Comparison of ENCODE assay signal across 8 mouse cellular contexts in the genomic region with DNA sequence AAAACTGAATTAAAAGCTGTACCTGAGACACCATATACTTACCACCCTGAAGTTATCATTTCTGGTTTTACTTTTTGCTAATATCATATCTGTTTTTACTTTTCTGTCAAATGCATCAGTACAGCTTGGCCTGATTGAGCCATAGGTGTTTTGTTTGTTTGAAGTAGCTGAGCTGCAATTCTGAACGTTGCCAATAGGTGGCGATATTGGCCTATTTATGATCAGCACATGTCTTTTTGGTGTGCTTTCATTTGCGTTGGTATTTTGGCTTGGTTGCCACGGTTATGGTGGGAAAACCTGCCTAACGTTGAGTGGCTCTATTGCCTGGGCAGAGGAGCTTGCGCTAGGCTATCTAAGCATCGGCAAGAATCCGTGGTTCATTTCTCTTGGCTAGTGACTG. TPM values are rescaled to one million over a fixed set of nuclear protein-coding genes. Genes with fewer than 3 reads are reported as not detected.
A peak's percentile ranks its signal among the peaks of the same experiment; 100 is the strongest.
DNase-seq lines count a peak whose midpoint lies in the region; ATAC-seq lines count a peak whose summit lies in the region.

No protein-coding gene starts in this region.

- intact Hi-C loops in left cerebral cortex, postnatal 36 days (cut with DNase I) = loop anchor here (2.0 kb wide), 1 partner anchor 85 kb away; no protein-coding TSS in a partner anchor

- no peaks in the 10 kb centered on the region for H3K9me3 ChIP-seq in neural tube, embryonic 15.5 days (replicated peaks)
- H3K9me3 ChIP-seq in intestine, embryonic 15.5 days = no peaks in the 10 kb centered on the region
- H3K9me3 ChIP-seq in midbrain, embryonic 12.5 days = peaks cover 9% of the 10 kb centered on the region

- H3K27me3 ChIP-seq in neural tube, embryonic 15.5 days (replicated peaks) = no peaks in the 10 kb centered on the region; the same call in 1 of the 2 replicates
- H3K27me3 ChIP-seq in intestine, embryonic 15.5 days (replicated peaks) = no peaks in the 10 kb centered on the region
- H3K27me3 ChIP-seq in midbrain, embryonic 12.5 days = no peaks in the 10 kb centered on the region

- H3K27ac ChIP-seq in neural tube, embryonic 15.5 days (replicated peaks) = no peak overlapping the region
- H3K27ac ChIP-seq in intestine, embryonic 15.5 days = no peak overlapping the region
- no peak overlapping the region for H3K27ac ChIP-seq in midbrain, embryonic 12.5 days (replicated peaks)

- peak; percentile 89 for DNase-seq in neural tube, embryonic 10.5 days (ENCODE audit: extremely low spot score, low spot score)
- peak; percentile 77 for DNase-seq in cerebellum, adult 8-10 months
- DNase-seq in left cerebral cortex, postnatal 36 days (ENCODE audit: low spot score in 2 of 2) = peak; percentile 58 to 69
- peak; percentile 63 to 85 for DNase-seq in spleen, postnatal 10 days (ENCODE audit: low spot score in 2 of 2)

- WGBS in neural tube, embryonic 15.5 days = 5% methylated on average over 8 of the region's 8 CpGs
- 8% methylated on average over 8 of the region's 8 CpGs for WGBS in intestine, embryonic 15.5 days
- 6% methylated on average over 8 of the region's 8 CpGs for WGBS in midbrain, embryonic 12.5 days

- no peak overlapping the region for H3K9ac ChIP-seq in neural tube, embryonic 15.5 days (replicated peaks)
- H3K9ac ChIP-seq in intestine, embryonic 15.5 days = 0 out of 2 replicates have a peak overlapping the region, but pooled peaks have one; percentile 14
- no peak overlapping the region for H3K9ac ChIP-seq in midbrain, embryonic 12.5 days (replicated peaks)

- H3K4me1 ChIP-seq in neural tube, embryonic 15.5 days = 0 out of 2 replicates have a peak, but pooled peaks cover 2% of the 10 kb centered on the region
- H3K4me1 ChIP-seq in intestine, embryonic 15.5 days (replicated peaks) = no peaks in the 10 kb centered on the region
- no peaks in the 10 kb centered on the region for H3K4me1 ChIP-seq in midbrain, embryonic 12.5 days

- no peak; the same call in 1 of the 2 replicates for ATAC-seq in neural tube, embryonic 15.5 days (ENCODE audit: low FRiP score)
- ATAC-seq in frontal cortex, adult (ENCODE audit: low TSS enrichment) = peak; percentile 57; the same call in 1 of the 2 replicates
- peak; percentile 28; the same call in 1 of the 2 replicates for ATAC-seq in intestine, embryonic 15.5 days
- peak; percentile 44 for ATAC-seq in midbrain, embryonic 12.5 days (ENCODE audit: low FRiP score, low read depth)

- H3K36me3 ChIP-seq in neural tube, embryonic 15.5 days = no peaks in the 10 kb centered on the region
- no peaks in the 10 kb centered on the region for H3K36me3 ChIP-seq in intestine, embryonic 15.5 days
- H3K36me3 ChIP-seq in midbrain, embryonic 12.5 days = no peaks in the 10 kb centered on the region

- no peak overlapping the region for H3K4me3 ChIP-seq in neural tube, embryonic 15.5 days (replicated peaks)
- no peak overlapping the region for H3K4me3 ChIP-seq in intestine, embryonic 15.5 days (replicated peaks)
- no peak overlapping the region for H3K4me3 ChIP-seq in midbrain, embryonic 12.5 days

- no peak overlapping the region for H3K4me2 ChIP-seq in neural tube, embryonic 15.5 days
- no peak overlapping the region for H3K4me2 ChIP-seq in intestine, embryonic 15.5 days (replicated peaks)
- no peak overlapping the region for H3K4me2 ChIP-seq in midbrain, embryonic 12.5 days (replicated peaks)

RNA-seq across cellular contexts. Expression of a gene that starts 10.0 kb away (rescaled TPM):
- 297 and 338 TPM in 2 replicates for polyA plus RNA-seq in neural tube, embryonic 15.5 days (2015; fragmentation: Nextera tagmentation; extraction: Ambion mirVana)
- 142 and 167 TPM in 2 replicates for polyA plus RNA-seq in intestine, embryonic 15.5 days (2015; fragmentation: Nextera tagmentation; extraction: Ambion mirVana)
- 100 to 1,000 TPM; 149 to 162 TPM for total RNA-seq in left cerebral cortex, postnatal 36 days (2021)
- 279 and 301 TPM in 2 replicates for polyA plus RNA-seq in midbrain, embryonic 12.5 days (2016; fragmentation: Nextera tagmentation; extraction: Ambion mirVana)

RNA-seq across cellular contexts. Expression of a gene that starts 37.6 kb away (rescaled TPM):
- polyA plus RNA-seq in neural tube, embryonic 15.5 days (2015; fragmentation: Nextera tagmentation; extraction: Ambion mirVana) = 4.8 and 5.0 TPM in 2 replicates
- 2.2 TPM in 2 replicates for polyA plus RNA-seq in intestine, embryonic 15.5 days (2015; fragmentation: Nextera tagmentation; extraction: Ambion mirVana)
- total RNA-seq in left cerebral cortex, postnatal 36 days (2021) = 1 to 10 TPM; 5.6 to 8.0 TPM
- 0.25 and 0.43 TPM in 2 replicates for polyA plus RNA-seq in midbrain, embryonic 12.5 days (2016; fragmentation: Nextera tagmentation; extraction: Ambion mirVana)
